Mouse (Mus musculus) inflammation-experienced regulatory T-cells (primary cell): ENCODE data around the gene Lyrm9. TPM values are rescaled to one million over a fixed set of nuclear protein-coding genes. Genes with fewer than 3 reads are reported as not detected.

Experiments
- polyA plus RNA-seq, 2 experiments: library from polyadenylated mRNA; unstranded; fragments of 100-300 nt; shearing (Covaris generic); gene quantifications; one replicate each; pipeline ENCODE4 v1.2.1; 2017

Lyrm9 gene
- polyA plus RNA-seq = 10 to 100 TPM; 15.1 to 21.4 TPM

DNA sequence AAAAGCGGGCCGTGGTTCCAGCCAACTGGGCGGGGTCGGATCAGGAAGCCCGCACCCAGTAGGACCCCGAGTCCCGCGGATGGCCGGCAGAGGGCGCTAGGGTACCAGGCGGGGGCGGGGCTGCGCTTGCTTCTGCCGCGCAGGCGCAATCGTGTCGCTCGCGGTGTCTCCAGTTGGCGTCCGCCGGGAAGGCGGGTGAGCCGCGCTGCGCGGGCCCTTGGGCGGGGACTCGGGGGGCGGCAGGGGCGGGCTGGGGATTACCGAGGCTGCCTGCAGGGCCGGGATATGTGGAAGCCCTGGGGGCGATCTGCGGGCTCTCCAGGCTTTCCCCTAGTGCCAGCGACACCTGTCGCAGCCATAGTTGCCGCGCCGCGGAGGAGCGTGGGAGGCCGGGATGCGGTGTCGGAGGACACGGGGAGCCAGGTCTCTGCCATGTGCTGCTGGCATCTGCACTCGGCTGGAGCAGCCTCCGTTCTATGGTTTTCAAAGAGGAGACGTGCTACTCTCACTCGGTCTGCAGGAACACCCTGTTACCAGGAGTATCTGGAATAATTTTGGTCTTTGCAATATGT, at the start of gene Lyrm9:
TSS of gene Lyrm9 (plus strand) at position 143 of the 572 bp plus-strand sequence.

Other genes starting within 250 kb of the Lyrm9 start
- gene Nlk, start 129.2 kb upstream of the Lyrm9 start, polyA plus RNA-seq = 10 to 100 TPM; 10.0 to 11.1 TPM
- gene Ccnq, start 74.9 kb upstream of the Lyrm9 start, polyA plus RNA-seq = 10 to 100 TPM; 42.4 to 48.2 TPM
- 1 to 10 TPM in 1 of 2 experiments, under 1 TPM in 1; 0.17 to 1.6 TPM for gene Nos2, start 94.2 kb downstream of the Lyrm9 start, polyA plus RNA-seq
- gene Lgals9, start 158.4 kb downstream of the Lyrm9 start, polyA plus RNA-seq = 100 to 1,000 TPM; 234 to 260 TPM